Mouse (Mus musculus) liver, embryonic 14.5 days (tissue): Measurements from ENCODE around the gene Leprot.

Experiments used
- CTCF ChIP-seq: IDR thresholded peaks from 2 replicates; pipeline ENCODE4 v1.5.1; 2016; ENCODE audit warnings: antibody characterized with exemption, low read depth, control low read depth
- EP300 ChIP-seq: IDR thresholded peaks from 2 replicates; pipeline ENCODE4 v1.6.1; 2016; ENCODE audit warnings: antibody characterized with exemption, low read depth

GRCm38 (mm10) chr4:101694529-101694928 is 47.0 kb downstream of the Leprot start:
- TF ChIP-seq CTCF = no peak
- TF ChIP-seq EP300 = no peak
